Mouse (Mus musculus) cerebellum, adult 8-10 months (tissue): ENCODE results near the gene Rpl11.
"Not testable (repeated sequence)": the region's sequence is repeated elsewhere in the genome, so short reads cannot be mapped to it uniquely, and the experiment has no call there.

ENCODE experiments used
- DNase-seq: peaks from one replicate; pipeline ENCODE4 v3.0.0; 2022

Rpl11 gene

DNA sequence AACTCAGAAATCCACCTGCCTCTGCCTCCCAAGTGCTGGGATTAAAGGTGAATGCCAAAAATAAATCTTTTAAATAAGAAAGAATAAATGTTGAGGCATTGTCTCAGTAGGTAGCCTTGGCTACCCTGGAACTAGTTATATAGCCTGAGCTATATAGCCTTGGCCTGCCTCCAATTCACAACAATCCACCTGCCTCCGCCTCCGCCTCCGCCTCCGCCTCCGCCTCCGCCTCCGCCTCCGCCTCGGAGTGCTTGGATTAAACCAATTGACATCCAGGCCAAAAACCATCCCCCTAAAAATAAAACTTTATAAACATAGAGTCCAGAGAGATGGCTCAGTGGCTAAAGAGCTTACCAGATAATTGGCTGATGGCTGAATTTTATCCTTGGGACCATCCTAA lies 30.3 kb downstream of the Rpl11 start:
- DNase-seq: peak; percentile 12

DNA sequence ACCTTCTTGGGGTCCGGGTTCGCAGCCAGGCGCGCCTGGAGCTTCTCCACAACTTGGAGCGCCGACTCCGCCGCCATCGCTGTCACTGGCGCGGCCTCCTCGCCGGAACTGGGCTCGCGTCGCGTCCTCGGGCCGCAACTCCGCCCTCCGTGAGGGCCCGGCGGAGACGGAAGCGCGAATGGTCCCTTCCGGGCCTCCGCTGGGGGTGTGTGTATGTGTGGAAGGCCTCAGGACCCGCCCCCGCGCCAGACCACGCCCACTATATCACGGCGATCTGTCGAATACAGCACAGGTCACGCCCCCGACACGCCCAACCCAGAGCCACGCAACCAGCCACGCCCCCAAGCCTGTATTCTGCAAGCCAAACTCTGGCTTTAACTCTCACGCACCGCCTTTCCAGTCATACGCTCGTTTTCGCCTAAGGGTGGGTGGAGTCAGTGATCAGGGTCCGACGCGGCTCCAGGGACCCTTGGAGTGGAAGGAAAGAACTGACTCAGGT lies 31.6 kb downstream of the Rpl11 start, which contains the start of gene Eloa:
Gene Eloa (minus strand): TSS at position 215 of the 499 bp plus-strand sequence.
- DNase-seq: peak; percentile 99

DNA sequence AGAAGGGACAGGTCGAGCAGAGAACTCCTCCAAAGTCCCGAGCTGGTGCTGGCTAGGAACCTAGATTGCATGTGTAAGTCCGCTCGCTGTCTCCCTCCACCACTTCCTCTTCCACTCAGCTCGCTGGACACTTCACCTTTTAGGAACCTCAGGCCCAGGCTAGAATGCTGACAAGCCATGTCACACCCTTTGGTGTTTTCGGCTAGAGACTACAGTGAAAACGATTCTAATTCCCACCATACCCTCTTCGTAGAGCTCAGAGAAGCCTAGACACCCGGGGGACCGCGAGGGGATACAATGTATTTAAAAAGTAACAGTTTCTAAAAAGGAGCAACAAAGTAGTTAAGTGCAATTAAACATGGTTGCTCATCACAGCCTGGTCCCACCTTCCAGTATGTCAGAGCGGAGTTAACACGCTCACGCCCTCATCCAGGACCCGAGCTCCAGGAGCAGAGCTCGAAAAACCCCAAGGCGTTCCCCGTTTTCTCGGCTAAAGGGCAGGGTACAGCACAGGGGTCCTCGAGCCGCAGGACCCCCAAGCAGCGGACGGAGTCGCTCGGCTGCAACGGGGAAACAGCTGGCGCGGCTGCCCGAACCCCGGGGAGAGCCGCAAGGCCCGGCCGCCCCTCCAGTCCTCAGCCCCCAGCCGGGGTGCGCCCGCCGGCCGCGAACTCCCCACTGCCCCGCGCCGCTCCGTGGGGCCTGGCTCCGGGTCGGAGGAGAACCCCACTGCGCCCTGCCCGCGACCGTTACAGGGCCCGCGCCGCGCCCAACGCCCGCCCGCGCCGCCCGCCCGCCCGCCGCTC lies 32.3 kb downstream of the Rpl11 start:
- DNase-seq: no peak

DNA sequence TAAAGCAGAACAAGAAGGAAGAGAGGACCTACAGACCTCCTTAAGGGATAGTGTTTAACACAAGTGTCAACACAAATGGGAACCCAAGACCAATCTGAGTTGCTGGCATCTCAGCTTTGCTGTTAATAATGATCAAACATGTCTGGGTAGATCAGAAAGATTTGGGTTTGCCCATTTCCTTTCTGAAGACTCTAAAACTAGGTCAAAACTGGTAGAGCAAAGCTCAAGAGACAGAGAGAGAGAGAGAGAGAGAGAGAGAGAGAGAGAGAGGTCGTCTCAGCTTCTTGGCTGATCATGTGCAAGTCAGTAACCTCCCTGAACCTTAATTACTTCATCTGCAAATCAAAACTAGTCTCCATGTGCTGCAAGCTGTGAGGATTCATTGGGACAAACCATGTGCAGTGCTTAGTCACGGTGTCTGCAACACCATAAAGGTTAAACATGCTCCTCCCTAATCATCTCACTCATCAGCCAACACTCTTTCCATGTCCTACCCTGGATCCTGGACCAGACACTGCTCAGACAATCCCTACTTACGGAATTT lies 37.1 kb downstream of the Rpl11 start:
- DNase-seq: no peak

DNA sequence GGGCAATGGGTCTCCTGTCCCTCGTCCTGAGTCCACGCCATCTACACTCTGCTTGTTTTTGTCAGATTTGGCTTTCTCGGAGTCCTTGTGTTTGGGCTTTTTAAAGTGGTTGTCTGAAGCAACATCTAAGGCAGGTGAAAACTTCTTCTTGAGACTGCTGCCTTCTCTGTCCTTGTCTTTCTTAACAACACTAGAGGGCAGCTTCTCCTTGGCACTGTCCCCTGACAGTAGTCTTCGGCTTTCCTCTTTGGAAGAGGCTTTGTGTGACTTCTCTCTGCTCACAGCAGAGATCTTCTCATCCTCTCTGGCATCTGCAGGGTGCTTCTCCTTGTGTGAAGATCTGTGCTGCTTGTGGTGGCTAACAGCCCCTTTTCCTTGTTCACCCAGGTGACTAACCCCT lies 42.6 kb downstream of the Rpl11 start:
- DNase-seq: no peak

DNA sequence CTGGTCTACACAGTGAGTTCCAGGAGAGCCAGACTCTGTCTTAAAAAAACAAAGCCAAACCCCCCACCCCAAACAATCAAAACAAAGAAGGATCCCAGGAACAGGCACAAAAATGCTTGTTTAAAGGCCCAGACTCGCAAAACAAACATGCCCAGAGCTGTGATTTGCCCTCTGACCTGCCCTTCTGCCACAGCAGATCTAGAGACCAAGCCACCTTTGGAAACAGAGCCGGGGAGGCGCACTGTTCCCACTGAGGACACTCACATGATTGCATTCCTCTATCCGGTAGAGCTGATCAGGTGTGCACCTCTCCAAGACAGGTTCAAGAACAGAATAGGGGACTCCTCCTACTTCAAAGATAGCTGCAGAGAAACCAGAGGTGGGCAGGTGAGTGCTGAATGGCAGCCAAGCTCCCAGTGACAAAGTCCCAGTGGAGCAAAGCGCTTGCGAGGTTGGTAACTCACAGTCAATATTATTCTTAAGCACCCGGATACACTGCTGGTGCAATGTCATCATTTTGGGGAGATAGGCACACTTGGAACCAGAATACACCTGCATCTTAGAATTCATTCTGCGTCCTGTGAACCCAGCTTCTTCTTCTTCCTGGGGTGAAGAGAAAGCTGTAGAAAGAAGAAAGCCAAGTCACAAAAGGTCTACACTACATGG lies 44.3 kb downstream of the Rpl11 start:
- no peak for DNase-seq

DNA sequence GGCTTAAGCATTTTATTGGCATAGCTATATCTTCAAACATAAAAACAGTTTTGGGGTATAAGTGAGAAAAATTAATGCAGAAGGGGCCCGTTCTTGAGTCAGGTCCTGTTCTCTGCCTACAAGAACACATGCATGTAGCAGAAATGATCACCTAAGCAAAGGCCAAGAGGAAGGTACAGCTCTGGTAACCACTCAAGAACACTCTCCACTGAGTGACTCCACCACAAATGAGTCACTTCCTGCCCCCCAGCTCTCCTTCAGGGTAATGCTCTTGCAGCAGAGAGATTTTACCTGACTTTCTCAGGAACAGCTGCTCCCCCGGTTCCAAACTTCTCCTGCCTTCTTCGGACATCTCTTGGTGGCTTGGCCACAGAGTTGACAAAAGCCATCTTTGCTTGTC lies 46.4 kb downstream of the Rpl11 start:
- no peak for DNase-seq

DNA sequence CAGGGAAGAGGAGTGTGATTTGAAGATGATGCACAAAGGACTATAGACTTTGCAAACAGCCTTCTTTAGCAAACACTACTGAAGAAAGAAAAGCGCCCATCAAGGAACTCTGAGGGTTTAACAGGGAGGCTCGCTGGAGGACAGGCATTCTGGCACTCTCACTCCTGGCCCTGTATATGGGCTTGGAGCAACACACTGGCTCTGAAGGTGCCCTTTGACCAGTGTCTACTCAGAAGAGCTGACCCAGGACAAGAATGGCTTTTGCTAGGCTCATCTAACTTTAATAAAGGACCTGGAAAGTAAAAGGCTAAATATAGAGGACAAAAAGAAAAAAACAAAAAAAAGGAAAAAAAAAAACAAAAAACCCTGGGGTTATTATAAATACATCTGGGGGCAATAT lies 48.3 kb downstream of the Rpl11 start:
- DNase-seq: no peak

DNA sequence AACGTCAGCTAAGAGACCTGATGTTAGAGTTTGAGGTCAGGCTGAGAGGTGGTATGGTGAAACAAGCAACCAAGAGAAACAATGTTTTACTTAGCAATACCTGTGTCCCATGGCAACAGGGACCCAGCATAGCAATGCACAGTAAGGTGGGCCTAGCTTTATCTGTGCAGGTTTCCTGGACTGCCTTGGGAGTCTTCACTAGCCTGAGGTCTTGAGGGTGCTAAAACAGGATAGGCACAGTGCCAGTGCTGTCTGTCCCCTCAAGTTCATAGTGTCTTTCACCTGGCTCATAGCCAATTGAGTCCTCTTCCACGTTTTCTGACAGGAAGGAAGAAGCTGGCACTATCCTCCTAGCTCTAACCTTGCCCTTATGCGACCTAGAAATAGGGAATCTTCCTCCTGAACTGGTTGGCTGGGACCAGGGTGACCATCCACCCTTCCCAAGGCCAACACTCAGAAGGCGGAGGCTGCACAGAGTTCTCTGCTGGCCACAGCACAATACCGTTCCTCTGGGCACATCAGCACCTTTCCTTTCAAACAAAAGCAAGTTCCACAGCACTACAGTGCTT lies 49.0 kb downstream of the Rpl11 start:
- DNase-seq: no peak

DNA sequence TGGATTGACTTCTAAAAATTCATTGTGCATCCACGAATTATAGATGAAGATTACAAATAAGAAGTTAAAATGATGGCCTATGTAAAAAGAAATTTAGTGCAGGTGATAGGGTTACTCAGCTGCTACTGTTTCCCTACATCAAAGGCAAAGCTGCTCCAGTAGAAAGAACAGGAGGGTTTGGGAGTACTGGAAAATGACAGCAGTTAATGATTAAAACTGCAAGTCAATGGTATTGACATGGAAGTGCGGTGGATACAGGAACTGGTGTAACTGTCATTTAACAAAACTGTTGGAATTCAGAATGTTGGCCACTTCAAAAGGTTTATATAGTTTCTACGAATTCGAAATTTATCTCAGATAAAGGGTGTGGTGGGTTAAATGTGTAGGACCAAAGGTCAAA lies 58.1 kb downstream of the Rpl11 start:
- DNase-seq: no peak

DNA sequence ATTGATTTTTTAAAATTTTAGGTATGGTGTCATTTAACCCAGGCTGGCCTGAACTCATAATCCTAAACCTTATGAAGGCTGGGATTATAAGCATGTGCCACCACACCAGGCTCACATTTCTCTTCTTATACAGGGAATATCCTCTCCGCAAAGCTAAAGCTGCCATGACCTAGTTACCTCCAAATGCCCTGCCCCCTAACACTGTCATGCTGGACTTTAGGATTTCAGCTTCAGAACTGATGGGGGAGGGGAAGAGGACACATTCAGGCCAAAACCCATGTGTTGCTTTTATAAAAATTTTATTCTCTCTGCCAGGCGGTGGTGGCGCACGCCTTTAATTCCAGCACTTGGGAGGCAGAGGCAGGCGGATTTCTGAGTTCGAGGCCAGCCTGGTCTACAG lies 59.3 kb downstream of the Rpl11 start:
- no peak for DNase-seq

DNA sequence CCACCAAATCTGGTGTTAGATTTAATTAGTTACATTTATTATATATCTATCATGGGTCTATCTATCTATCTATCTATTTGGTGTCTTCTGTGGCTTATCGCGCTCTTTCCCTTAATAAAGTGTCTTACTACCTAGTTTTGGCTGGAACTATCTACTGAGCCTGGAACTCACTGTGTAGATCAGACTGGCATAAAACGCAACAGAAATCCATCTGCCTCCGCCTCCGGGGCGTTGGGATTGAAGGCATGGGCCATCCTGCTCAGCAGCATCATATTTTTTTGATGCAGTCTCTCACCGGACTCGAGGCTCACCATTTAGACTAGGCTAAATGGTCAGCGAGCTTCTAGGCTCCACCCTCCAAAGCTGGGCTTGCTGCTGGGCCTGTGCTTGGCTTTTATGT lies 65.5 kb downstream of the Rpl11 start:
- DNase-seq: peak; percentile 20

DNA sequence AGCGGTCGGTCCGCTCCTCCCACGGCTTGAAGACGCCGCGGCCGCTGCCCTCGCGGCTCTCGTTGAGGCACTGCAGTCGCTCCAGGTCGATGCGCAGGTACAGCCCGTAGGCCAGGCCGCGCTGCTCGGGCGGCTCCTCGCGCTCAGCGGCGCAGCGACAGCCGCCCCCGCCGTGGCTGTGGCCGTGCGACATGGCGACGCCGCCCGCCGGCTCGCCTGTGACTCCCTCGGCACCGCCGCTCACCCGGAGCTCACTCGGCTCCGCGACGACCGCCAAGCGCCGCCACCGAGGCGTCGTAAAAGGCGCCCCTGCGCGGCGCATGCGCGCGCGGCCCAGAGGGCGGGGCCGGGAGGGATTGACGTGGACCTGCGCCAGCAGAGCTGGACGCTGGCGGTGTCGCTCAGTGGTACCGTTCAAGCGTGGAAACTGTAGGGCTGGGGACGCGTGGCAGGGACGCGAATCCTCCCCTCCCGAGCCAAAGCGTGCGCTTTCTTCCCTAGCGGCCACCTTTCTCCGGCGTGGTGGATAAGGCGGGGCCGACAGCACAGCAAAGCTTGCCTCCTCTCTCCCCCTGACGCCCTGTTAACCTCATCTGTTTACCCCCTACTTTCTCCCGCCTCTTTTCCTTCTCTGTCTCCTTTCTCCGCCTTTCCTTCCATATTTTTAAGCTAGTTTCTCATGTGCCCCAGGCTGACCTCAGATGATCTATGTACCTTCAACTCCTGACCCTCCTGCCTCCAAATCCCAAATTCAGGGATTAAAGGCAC lies 66.1 kb downstream of the Rpl11 start, which contains the start of gene Pithd1:
Gene Pithd1 (minus strand): TSS at position 322 of the 768 bp plus-strand sequence.
- peak; percentile 95 for DNase-seq

DNA sequence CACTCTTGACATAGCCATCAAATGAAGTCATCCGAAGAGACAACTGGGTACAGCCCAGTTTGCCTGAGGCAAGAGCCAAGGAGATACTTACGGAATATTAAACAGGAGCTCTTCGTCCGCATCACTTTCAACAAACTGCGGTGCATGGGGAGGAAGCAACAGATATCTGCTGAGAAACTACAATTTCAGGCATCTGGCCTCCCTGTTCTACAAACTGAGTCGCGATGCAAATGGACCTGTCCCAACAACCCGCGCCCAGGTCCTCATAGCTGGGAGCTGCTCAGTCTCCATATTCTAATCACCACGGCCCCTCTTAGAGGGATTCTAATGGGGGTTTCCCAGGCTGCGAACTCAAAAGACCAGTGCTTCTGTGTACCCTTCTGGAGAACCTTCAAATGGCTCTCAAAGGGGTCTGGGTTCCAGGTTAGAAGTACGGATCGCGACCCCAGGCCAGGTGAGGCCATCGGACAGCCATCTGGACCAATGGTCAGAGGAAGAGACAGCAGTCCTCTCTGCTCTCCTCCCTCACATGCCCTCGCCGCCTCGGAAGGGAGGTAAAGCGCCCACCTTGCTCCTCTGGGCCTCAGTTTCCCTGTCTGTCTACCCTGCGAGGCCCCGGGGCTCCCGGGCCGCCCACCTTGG lies 66.8 kb downstream of the Rpl11 start:
- no peak for DNase-seq

DNA sequence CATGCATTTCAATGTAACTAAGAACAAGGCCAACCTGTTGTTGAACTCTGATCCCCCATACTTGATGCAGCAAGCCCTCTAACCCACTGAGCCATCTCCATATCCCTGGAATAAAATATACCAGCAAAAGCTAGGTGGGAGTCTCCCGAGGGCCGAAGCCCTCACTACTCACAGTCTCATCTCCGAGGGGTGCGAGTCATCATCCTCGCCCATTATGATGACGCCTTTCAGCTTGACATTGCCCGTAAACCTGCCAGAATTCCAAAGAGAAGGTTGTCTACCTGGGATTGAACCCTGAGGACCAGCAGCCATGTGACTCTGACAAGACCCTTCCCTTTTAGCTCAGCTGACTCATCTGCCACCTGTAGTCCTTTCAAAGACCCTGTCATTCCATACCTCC lies 67.5 kb downstream of the Rpl11 start:
- DNase-seq: no peak

DNA sequence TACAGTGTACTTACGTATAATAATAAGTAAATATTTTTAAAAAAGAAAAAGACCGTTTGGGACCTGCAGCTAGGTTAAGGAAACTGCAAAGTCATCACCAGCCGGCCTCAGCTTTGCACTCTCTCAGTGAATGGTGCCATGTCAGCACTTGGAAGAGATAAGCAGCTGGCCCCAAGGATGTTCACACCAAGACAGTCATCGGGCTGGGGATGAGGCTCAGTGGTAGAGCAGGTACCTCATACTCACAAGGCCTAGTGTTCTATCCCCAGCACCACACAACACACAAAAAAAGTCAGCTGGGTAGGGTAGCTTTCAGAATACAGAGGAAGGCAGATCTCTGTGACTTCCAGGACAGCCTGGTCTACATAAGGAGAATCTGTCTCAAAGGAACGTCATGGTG lies 68.0 kb downstream of the Rpl11 start:
- no peak for DNase-seq

DNA sequence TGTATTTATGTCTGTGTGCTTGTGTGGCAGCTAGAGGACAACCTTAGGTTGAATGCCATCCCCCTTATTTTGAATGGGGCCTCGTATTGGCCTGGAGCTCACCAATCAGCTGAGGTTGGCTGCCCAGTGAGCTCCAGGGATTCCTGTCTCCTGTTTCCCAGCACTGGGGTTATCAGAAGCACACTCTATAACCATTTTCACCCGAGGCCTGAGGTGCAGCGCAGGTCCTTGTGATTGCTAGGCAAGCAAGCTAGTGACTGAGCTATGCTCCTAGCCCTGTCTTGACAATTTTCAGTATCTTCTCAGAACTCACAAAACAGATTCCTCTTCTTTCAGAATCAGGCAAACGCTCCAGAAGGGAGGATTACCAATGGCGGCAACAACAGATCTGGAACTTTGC lies 68.7 kb downstream of the Rpl11 start:
- no peak for DNase-seq

DNA sequence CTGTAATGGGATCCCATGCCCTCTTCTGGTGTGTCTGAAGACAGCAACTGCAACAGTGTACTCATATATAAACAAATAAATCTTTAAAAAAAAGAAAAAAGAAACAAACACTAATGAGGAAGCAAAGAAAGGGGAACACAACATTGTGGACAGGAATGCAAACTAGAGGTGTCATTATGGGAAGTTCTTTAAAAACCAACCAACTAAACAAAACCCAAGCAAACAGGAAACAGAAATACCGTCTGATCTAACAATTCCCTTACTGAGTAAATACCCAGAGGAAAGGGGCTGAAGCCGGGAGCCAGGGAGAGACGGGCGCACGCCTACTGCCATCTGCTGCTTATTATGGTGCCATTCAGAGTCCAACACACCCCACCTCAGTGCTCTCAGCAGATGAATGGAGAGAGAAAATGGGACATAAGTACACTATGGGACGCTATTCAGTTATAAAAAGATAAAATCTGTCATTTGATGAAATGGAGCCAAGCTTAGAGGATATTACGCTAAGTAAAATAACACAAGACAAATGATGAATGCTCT lies 71.6 kb downstream of the Rpl11 start:
- DNase-seq: peak; percentile 43

DNA sequence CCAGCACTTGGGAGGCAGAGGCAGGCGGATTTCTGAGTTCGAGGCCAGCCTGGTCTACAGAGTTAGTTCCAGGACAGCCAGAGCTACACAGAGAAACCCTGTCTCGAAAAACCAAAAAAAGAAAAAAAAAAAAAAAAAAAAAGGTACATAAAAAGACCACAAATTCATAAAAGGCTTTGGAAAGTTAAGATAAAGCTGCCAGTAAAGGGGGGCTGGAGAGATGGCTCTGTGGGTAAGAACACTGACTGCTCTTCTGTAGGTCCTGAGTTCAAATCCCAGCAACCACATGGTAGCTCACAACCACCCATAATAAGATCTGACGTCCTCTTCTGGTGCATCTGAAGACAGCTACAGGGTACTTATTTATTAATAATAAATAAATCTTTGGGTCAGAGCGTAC lies 73.0 kb downstream of the Rpl11 start:
- DNase-seq: not testable (repeated sequence)
